Mouse (Mus musculus) layer of hippocampus, postnatal 14 days (tissue): Measurements from ENCODE around the gene Rcsd1. TPM values are rescaled to one million over a fixed set of nuclear protein-coding genes. Genes with fewer than 3 reads are reported as not detected.

ENCODE experiments used
- DNase-seq, 2 experiments: peaks; one replicate each; pipeline ENCODE4 v3.0.0; 2021 to 2022; ENCODE audit warnings: low spot score in 2 of 2, mixed read lengths in 1 of 2
- long read RNA-seq, 2 experiments: library from polyadenylated mRNA; stranded (forward); transcript quantifications; one replicate each; pipeline ENCODE4 v2.0.0; 2021
- total RNA-seq, 2 experiments: library from RNA; stranded (reverse); gene quantifications; 2 replicates each; pipeline ENCODE4 v1.2.3; 2021

Gene Rcsd1
- total RNA-seq, result 1 to 10 TPM; 6.3 to 8.7 TPM
- long read RNA-seq, experiment 1, full-length matches to known transcripts, result 3 of 4 reads
- long read RNA-seq, experiment 1, partial matches to known transcripts, result 1 of 4 reads
- long read RNA-seq, experiment 1, other reads (novel, unspliced or antisense), result 0 of 4 reads
- long read RNA-seq, experiment 2, partial matches to known transcripts, result 2 of 5 reads
- long read RNA-seq, experiment 2, other reads (novel, unspliced or antisense), result 0 of 5 reads

DNA sequence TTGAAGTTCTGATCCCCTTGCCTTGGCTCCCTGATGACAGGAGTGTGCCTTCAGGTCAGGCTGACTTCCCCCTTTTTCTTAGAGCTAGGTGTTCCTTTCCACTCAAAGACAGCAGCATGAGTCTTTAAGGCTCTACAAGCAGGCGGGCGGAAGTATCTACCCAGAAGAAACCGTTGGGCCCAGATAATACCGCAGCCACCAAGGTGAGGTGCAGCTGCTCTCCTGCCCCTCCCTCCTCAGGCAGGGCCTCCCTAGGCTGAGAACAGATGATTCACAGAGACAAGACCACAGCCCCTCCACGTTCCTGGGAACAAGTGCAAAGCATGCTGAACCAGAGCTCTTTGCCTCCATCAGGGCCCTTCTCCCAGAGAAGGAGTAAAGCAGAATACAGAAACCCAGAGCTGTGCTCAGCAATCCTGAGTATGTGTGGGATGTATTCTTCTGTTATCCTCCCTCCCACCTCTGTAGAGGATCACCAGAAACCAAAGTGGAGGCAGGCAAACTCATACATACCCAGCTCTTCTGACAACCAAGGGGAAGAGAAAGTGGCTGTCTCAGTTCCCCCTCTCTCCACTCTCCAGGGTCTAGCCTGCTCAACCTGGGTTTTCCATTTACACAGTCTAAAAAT, at the start of gene Rcsd1:
Gene Rcsd1, minus strand, starts transcription at position 129 of the 628 bp plus-strand sequence.
- DNase-seq, result no peak

GRCm38 (mm10) chr1:165755194-165755593, 45.6 kb upstream of the Rcsd1 start:
- DNase-seq, result no peak

- DNase-seq, result no peak
Measured at GRCm38 (mm10) chr1:165754205-165754604, 44.6 kb upstream of the Rcsd1 start.

- no peak for DNase-seq
Measured at GRCm38 (mm10) chr1:165751838-165752237, 42.3 kb upstream of the Rcsd1 start.

- DNase-seq, result no peak
Measured at GRCm38 (mm10) chr1:165751142-165751541, 41.6 kb upstream of the Rcsd1 start.

DNA sequence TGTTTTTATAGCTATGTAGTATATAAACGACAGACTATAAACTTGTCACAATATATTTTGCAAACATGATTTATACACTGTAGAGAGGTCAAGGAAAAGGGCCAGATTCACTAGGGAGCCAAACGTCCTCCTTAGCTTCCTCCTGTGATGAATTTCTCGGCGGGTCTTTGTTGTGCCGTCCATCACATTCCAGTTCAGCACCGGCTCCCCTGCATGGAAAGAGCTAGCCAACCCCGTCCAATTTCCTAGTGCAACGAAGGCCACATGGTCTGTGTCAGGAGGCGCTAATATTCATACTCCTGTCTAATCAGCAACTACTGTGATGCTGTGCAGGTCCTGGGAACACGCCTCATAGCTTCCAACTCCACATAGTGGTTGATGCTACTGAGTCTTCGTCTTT, 38.5 kb upstream of the Rcsd1 start:
- no peak for DNase-seq

DNA sequence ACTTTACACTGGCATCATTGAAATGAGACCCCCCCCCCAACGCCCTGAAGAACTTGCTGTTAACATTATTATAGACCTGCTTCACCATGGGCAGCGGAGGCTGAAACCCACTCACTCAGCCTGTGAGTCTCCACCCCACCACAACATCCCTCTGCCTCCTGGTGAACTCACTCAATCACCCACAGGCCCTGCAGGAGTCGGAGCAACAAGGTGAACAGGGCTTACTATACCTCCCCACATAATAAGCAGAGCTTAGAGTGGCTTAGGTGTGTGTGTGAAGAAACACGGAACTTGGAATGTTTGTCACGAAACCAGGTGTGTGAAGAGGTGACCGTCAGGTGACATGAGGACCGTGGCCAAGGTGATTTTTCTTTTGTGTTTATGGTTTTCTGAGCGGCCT, 32.4 kb upstream of the Rcsd1 start:
- DNase-seq, result no peak

DNA sequence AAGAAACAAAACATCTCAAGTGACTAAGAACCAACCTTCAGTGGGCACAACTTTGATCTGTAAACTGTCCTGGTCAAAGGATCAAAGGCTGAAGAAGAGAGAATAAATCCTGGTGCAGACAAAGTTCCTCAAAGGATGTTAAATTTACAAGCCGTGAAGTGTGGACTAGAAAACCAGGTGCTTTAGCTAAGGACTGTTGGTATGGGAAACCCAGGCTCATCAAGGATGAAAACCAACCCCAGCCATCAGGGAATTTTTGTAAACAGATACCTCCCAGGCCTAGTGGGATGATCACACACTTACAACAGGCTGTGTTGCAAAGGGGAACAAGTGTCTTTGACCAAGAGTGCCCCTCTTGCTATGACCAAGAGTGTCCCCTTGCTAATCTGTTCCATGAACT, 29.4 kb upstream of the Rcsd1 start:
- DNase-seq, result no peak

GRCm38 (mm10) chr1:165737867-165738266, 28.3 kb upstream of the Rcsd1 start:
- no peak for DNase-seq

DNA sequence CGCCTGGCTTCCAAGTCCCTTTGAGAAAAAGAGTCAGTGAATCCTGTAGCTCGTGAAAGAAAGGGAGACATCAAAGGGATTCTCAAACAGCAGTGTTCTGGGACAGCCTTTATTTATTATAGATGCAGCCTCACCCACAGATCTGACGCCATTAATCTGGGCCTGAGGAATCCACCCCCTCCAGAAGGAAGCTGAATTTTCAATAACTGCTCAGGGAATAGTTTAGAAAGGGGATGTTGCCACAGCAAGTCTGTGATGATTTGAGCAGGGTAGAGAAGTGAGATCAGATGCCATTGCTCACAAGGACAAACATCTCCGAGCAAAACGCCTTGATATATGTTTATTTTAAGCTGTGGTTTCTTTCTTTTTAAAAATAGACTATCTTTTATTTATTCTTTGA, 27.9 kb upstream of the Rcsd1 start:
- no peak for DNase-seq

DNA sequence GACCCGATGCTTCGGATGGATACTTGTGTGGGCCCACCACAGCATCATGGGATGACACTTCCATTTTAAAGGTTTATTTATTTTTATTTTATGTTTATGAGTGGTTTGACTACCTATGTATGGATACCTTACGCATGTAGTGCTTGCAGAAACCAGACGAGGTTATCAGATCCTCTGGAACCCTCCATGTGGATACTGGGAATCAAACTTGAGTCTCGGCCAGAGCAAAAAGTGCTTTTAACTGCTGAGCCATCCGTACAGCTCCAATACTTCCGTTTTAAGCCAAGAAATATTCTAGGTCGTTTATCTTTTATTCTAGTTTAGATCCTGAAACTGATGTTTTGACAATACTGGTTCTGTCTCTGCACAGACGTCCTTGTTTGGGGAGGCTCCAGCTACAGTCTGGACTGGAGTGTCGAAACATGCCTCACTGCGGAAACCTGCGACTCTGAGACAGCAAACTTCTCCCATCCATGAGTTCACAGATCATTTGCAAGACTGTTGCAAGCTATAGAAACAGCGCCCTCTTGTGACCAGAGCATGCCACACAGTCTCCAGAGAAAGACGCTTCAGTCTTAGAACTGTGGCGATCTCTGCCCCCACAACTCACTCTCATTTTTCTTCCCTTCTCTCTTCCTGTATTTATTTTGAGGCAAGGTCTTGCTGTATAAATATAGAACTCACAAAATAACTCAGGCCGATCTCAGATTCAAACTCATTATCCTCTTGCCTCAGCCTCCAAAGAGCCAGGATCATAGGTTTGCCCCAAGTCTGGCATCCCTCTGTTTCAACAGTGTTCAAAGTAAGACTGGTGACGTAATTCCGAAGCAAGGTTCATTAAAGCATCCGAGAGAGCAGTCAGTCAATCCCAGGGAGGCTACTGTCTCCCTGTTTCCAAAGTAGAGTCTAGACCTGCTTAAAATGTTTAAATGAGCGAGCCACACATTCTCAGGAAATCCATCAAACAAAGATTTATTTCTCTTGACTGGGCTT, 26.6 kb upstream of the Rcsd1 start:
- DNase-seq, result peak; percentile 82 to 92

DNA sequence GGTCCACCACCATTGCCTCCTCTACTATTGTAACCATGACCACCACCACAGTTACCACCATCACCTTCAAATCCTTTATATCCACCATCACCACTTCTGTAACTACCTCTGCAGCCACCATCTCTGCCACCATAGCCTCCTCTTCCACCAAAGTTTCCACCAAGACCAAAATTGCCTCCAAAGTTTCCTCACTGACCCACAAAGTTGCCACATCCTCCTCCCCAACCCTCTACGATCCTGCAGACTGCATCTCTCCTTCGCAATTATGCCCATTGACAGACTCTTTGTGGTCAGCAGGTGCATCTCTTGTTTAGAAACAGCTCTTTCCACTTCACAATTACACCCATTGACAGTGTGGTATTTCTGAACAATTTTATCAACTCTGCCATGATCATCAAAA, 25.3 kb upstream of the Rcsd1 start:
- no peak for DNase-seq

- DNase-seq, result no peak
Measured at GRCm38 (mm10) chr1:165731553-165731952, 22.0 kb upstream of the Rcsd1 start.

GRCm38 (mm10) chr1:165730129-165730528, 20.6 kb upstream of the Rcsd1 start:
- no peak for DNase-seq

DNA sequence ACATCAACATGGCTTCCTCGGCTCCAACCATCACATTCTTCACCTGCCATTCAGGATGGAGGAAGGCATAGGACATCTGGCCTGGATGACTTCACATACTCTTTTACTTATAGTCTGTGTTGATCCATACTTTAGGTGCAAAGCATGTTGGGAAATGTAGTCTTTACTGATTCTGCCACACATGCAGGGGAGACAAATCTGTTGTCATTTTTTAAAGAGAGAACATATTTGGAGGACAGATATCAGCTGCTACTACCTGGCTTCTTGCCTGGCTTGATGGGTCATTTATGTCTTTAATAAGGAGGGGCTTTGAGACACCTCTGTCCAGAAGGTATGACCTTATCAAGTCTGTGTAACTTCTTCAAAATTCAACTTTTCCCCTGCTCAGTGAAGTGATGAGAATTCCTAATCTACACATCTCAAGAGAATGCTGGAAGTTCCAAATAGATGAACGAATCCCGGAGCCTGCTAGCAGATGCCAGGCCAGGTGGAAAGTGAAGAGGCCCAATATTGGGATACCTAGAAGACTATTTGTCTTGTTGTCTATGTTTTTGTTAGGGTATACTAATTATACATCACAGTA, 18.6 kb upstream of the Rcsd1 start:
- DNase-seq, result no peak

DNA sequence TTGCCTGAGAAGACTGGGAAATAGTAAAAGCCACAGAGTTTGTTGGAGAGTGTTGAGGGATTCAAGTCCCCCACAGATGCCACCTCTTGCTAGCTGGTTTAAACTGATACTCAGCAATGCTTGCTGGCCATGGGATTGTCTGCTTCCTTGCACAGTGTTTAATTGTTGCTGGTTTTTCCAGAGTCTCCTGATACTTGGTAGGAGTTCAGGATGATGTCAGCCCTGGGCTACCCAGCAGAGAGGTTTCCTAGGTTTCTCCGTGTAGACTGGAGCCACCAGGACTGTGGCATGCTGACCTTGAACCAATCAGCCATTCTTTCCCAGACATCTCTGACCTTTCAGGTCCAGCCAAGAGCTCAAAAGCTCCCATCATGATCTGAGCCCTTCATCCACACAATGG, 17.4 kb upstream of the Rcsd1 start:
- no peak for DNase-seq

DNA sequence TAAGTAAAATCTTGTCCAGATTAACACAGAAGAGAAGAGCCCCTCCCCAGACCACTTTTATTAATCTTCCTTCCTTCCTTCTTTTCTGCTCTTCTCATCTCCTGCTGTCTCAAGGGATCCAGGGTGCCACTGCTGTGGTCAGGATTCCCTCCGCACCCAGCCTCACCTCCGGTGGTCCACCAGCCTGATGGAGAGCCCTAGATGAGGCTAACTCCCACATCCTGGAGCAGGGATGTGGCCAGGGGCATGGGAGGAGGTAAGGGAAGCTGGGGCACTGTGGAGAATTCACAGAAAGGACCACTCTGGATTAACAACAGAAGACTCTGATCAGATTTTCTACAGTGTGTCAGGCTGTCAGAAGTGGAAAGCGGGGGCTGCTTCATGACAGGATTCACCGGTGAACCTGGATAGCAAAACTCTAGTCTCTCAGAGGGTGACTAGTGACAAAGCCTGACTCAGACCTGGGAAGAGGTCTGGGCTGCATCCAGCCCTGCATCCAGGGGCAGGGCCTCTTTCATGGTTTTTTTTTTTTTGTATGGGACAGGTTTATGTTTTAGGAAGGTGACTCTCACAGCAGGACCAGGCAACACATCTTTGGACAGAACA, 15.6 kb upstream of the Rcsd1 start:
- DNase-seq, result no peak

- no peak for DNase-seq
Measured at GRCm38 (mm10) chr1:165724219-165725033, 14.9 kb upstream of the Rcsd1 start.

GRCm38 (mm10) chr1:165722531-165723123, 13.1 kb upstream of the Rcsd1 start:
- no peak for DNase-seq

DNA sequence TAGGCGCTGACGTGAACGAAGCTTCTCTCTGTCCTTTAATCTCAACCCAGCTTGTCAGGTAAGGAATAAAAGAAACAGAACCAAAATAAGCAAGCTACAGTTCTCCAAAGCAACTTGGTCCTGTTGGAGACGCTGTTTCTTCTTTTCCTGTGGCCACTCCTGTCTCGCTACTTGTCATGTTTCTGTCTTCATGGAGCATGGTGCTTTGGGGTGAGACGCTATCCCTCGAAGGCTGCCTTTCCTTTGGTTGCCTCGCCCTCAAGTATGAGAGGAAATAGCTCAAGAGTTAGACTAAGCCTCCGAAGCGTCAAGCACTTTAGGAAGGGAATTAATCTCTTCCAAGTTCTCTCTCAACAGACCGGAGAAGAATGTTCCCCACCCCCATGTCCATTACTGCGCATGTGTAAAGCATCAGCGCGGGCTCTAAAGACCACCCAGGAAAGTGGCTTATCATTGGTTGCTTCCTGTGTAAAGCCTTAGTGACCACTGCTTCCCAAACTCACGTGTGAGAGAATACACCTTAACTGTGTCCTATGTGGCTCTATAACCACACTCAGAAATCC, 9.1 kb upstream of the Rcsd1 start:
- DNase-seq, result no peak
